Mouse (Mus musculus) kidney, adult 18-20 months (tissue): ENCODE results near the gene Dbr1.
"Not testable (repeated sequence)": the region's sequence is repeated elsewhere in the genome, so short reads cannot be mapped to it uniquely, and the experiment has no call there.

Experiments
- DNase-seq: peaks from one replicate; pipeline ENCODE4 v3.0.0; 2021

Dbr1 gene

GRCm38 (mm10) chr9:99575677-99576480, at the start of gene Dbr1:
Gene Dbr1 (plus strand): TSS chr9:99575799.
- DNase-seq, result peak; percentile 92

- DNase-seq, result no peak
These were observed 43.7 kb upstream of the Dbr1 start for GRCm38 (mm10) chr9:99531865-99532264.

- DNase-seq, result no peak
These were observed 29.3 kb upstream of the Dbr1 start for GRCm38 (mm10) chr9:99546259-99546658.

GRCm38 (mm10) chr9:99552068-99552467, 23.5 kb upstream of the Dbr1 start:
- no peak for DNase-seq

- DNase-seq, result no peak
These were observed 22.6 kb upstream of the Dbr1 start for GRCm38 (mm10) chr9:99553049-99553448.

- no peak for DNase-seq
These were observed 21.5 kb upstream of the Dbr1 start for GRCm38 (mm10) chr9:99554052-99554451.

- no peak for DNase-seq
These were observed 20.3 kb upstream of the Dbr1 start for GRCm38 (mm10) chr9:99555253-99555652.

- DNase-seq, result no peak
These were observed 17.9 kb upstream of the Dbr1 start for GRCm38 (mm10) chr9:99557580-99558300.

- no peak for DNase-seq
These were observed 16.6 kb upstream of the Dbr1 start for GRCm38 (mm10) chr9:99558824-99559556.

- DNase-seq, result no peak
These were observed 16.1 kb upstream of the Dbr1 start for GRCm38 (mm10) chr9:99559557-99559904.

GRCm38 (mm10) chr9:99560389-99560788, 15.2 kb upstream of the Dbr1 start:
- no peak for DNase-seq

GRCm38 (mm10) chr9:99563714-99564113, 11.9 kb upstream of the Dbr1 start:
- DNase-seq, result peak; percentile 64

- no peak for DNase-seq
These were observed 7.6 kb upstream of the Dbr1 start for GRCm38 (mm10) chr9:99568023-99568346.

- DNase-seq, result peak; percentile 95
These were observed 7.1 kb upstream of the Dbr1 start, which contains the start of gene Armc8 for GRCm38 (mm10) chr9:99568347-99569070. Gene Armc8 (minus strand): TSS chr9:99568899.

GRCm38 (mm10) chr9:99569071-99569397, 6.6 kb upstream of the Dbr1 start:
- DNase-seq, result no peak

GRCm38 (mm10) chr9:99580655-99581054, 5.1 kb downstream of the Dbr1 start:
- peak; percentile 22 for DNase-seq

- DNase-seq, result peak; percentile 61
These were observed 12.1 kb downstream of the Dbr1 start for GRCm38 (mm10) chr9:99587505-99588202.

GRCm38 (mm10) chr9:99591144-99591543, 15.5 kb downstream of the Dbr1 start:
- no peak for DNase-seq

GRCm38 (mm10) chr9:99599127-99599526, 23.5 kb downstream of the Dbr1 start:
- DNase-seq, result not testable (repeated sequence)

GRCm38 (mm10) chr9:99603566-99603965, 28.0 kb downstream of the Dbr1 start:
- DNase-seq, result no peak

GRCm38 (mm10) chr9:99612202-99612601, 36.6 kb downstream of the Dbr1 start, which contains the start of gene A4gnt:
Gene A4gnt (plus strand): TSS chr9:99612502.
- no peak for DNase-seq

GRCm38 (mm10) chr9:99619688-99620087, 44.1 kb downstream of the Dbr1 start:
- DNase-seq, result no peak
